Mouse (Mus musculus) intestine, embryonic 14.5 days (tissue): ENCODE results near the gene Krcc1. TPM values are rescaled to one million over a fixed set of nuclear protein-coding genes. Genes with fewer than 3 reads are reported as not detected.
A peak's percentile ranks its signal among the peaks of the same experiment; 100 is the strongest.

Source experiments
- ATAC-seq: fragments of 200-750 bp; cut with Nextera tagmentation; replicated peaks from 2 replicates; pipeline ENCODE4 v1.8.0; 2017; ENCODE audit warnings: low read depth, moderate number of reproducible peaks, moderate TSS enrichment, moderate library complexity; ENCODE audit not compliant: low FRiP score, low TSS enrichment
- DNase-seq: peaks from one replicate; pipeline ENCODE4 v3.0.0-alpha.2; 2018; ENCODE audit warnings: low spot score
- H3K27ac ChIP-seq: fragments of 300-500 bp; sonication (generic); 2 replicates; pipeline ENCODE4 v1.5.1; 2014; ENCODE audit warnings: low read depth, mild to moderate bottlenecking, control low read depth
- H3K27me3 ChIP-seq: fragments of 300-500 bp; sonication (generic); replicated peaks from 2 replicates; pipeline ENCODE4 v1.6.1; 2014; ENCODE audit warnings: low read length, control low read depth; ENCODE audit not compliant: control insufficient read depth, insufficient read depth
- H3K36me3 ChIP-seq: fragments of 300-500 bp; sonication (generic); 2 replicates; pipeline ENCODE4 v1.6.1; 2014; ENCODE audit warnings: low read length, control low read depth; ENCODE audit not compliant: control insufficient read depth, insufficient read depth
- H3K4me1 ChIP-seq: fragments of 300-500 bp; sonication (generic); replicated peaks from 2 replicates; pipeline ENCODE4 v1.6.1; 2014; ENCODE audit warnings: low read length, control low read depth, mixed read lengths; ENCODE audit not compliant: control insufficient read depth, insufficient read depth
- H3K4me2 ChIP-seq: fragments of 300-500 bp; sonication (generic); 2 replicates; pipeline ENCODE4 v1.6.1; 2014; ENCODE audit warnings: low read length
- H3K4me3 ChIP-seq: fragments of 300-500 bp; sonication (generic); 2 replicates; pipeline ENCODE4 v1.5.1; 2014; ENCODE audit warnings: low read depth, low read length, control low read depth, mixed read lengths
- H3K9ac ChIP-seq: fragments of 300-500 bp; sonication (generic); 2 replicates; pipeline ENCODE4 v1.6.1; 2014; ENCODE audit warnings: mild to moderate bottlenecking, low read length
- H3K9me3 ChIP-seq: fragments of 300-500 bp; sonication (generic); 2 replicates; pipeline ENCODE4 v1.6.1; 2016; ENCODE audit warnings: low read length, control low read depth; ENCODE audit not compliant: control insufficient read depth
- WGBS: fragments of 180-500 bp; shearing (Covaris S2); extraction: QIAGEN DNeasy Blood & Tissue Kit; methylation state at CpG from one replicate; pipeline ENCODE4 v1.1.7; 2014; 5-methylcytosine and 5-hydroxymethylcytosine counted together
- polyA plus RNA-seq: library from polyadenylated mRNA; unstranded; fragments of >200 nt; fragmentation: Nextera tagmentation; extraction: Ambion mirVana; gene quantifications from 2 replicates; pipeline ENCODE4 v1.2.1, GENCODE M21; 2014

Krcc1 gene
- polyA plus RNA-seq, 1 experiment from 2014 or later: 55.7 TPM

DNA sequence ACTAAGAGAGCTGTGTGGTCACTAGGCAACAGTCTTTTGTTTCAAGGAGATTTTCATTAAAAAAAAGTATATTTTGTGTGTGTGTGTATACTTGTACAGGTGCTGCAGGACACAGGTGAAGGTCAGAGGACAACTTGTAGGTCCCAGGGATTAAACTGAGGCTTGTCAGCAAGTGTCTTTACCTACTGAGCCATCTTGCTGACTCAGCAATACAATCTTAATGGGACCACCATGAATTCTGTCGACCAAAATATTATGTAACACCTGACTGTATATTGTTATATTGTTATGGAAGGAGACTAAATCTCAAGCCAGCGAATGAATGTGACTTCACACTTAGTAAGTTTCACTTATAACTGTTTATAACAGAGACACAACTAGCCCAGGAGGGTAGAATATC lies 26.6 kb downstream of the Krcc1 start:
- 66% methylated on average over 2 of the region's 2 CpGs for WGBS
- H3K4me1 ChIP-seq: no peaks in the 10 kb centered on the region
- no peaks in the 10 kb centered on the region for H3K36me3 ChIP-seq

GRCm38 (mm10) chr6:71298751-71299150 lies 27.3 kb downstream of the Krcc1 start:
- Histone ChIP-seq H3K9me3 (no peaks in the 10 kb centered on the region), H3K36me3 (no peaks in the 10 kb centered on the region), H3K27me3 (no peaks in the 10 kb centered on the region), H3K4me2 (no peak overlapping the region), H3K4me3 (no peak overlapping the region), H3K27ac (no peak overlapping the region), H3K4me1 (no peaks in the 10 kb centered on the region), H3K9ac (no peak overlapping the region)
- no peak for ATAC-seq
- DNase-seq: peak; percentile 59
- WGBS: 44% methylated on average over 3 of the region's 3 CpGs

More for the DNA sequence above, 26.6 kb downstream of the Krcc1 start:
- Histone ChIP-seq H3K9ac (no peak overlapping the region), H3K4me2 (no peak overlapping the region), H3K9me3 (no peaks in the 10 kb centered on the region), H3K27ac (no peak overlapping the region), H3K27me3 (no peaks in the 10 kb centered on the region), H3K4me3 (no peak overlapping the region)
- DNase-seq (no peak), ATAC-seq (no peak)

DNA sequence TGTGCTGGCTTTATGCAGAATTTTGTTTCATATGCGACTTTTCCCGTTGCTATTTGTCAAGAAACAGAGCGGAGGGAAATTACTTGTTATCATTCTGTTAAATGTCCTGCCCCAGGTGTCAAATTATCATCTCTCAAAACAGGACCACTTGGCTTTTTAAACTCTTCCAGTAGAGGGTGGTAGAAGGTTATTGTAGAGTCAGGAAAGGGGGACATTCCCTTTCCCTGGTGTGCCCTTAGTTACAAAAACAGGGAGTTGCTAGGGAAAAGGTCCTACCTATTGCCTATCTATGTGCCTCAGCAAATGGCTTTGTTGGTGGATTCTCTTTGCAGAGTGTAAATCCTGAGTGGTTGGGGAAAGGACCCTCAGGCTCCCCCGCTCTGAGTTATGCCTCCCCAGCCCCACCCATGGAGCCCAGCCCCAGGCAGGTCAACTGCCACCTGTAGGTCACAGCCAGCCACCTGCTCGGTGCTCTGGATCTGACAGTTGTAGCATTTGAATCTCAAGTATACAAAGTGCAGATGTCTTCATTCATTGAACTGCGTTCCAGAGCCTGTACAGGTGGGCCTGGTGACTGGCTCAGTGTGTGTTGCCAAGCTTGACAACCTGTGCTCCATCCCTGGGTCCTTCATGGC lies 30.7 kb downstream of the Krcc1 start:
- no peaks in the 10 kb centered on the region for H3K9me3 ChIP-seq
- no peaks in the 10 kb centered on the region for H3K27me3 ChIP-seq
- H3K4me3 ChIP-seq: no peak overlapping the region
- H3K27ac ChIP-seq: no peak overlapping the region
- ATAC-seq (no peak), DNase-seq (no peak)
- no peaks in the 10 kb centered on the region for H3K4me1 ChIP-seq
- 51% methylated on average over 6 of the region's 6 CpGs for WGBS
- H3K9ac ChIP-seq: no peak overlapping the region
- H3K4me2 ChIP-seq: no peak overlapping the region
- H3K36me3 ChIP-seq: no peaks in the 10 kb centered on the region

DNA sequence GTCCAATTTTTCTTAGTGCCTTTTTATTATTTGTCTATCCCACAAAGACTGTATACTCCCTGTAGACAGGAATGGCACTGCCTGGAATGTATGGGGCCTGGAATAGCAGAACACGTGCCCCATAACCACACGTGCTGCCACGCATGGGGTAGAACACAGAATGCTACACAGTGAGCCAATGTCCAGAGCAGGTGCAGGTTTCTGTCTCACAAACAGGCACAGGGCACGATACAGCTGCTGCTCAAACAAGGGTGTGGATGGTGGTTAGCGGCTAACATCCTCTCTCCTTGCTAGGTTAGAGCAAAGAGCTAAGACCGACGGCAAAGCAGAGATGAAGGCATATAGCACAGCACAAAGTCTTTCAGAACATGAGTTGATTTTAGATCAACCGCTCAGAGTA lies 36.0 kb downstream of the Krcc1 start:
- DNase-seq: no peak
- Histone ChIP-seq H3K9ac (no peak overlapping the region), H3K27me3 (no peaks in the 10 kb centered on the region), H3K36me3 (no peaks in the 10 kb centered on the region), H3K9me3 (no peaks in the 10 kb centered on the region), H3K4me1 (no peaks in the 10 kb centered on the region), H3K4me2 (no peak overlapping the region), H3K4me3 (no peak overlapping the region), H3K27ac (no peak overlapping the region)
- no peak for ATAC-seq
- WGBS: 86% methylated on average over 8 of the region's 8 CpGs

- no peaks in the 10 kb centered on the region for H3K36me3 ChIP-seq
- no peak within 1 kb of the TSS for H3K9ac ChIP-seq
- WGBS: 84% methylated on average over 3 of the region's 3 CpGs
- DNase-seq (no peak), ATAC-seq (no peak)
- H3K27me3 ChIP-seq: no peaks in the 10 kb centered on the region
- no peaks in the 10 kb centered on the region for H3K9me3 ChIP-seq
- no peak within 1 kb of the TSS for H3K27ac ChIP-seq
- no peak within 1 kb of the TSS for H3K4me3 ChIP-seq
- no peak within 1 kb of the TSS for H3K4me2 ChIP-seq
- H3K4me1 ChIP-seq: no peaks in the 10 kb centered on the region
Observed at GRCm38 (mm10) chr6:71321826-71322283, 50.4 kb downstream of the Krcc1 start, which contains the start of gene Smyd1. TSS of gene Smyd1 (minus strand) at chr6:71322233.

DNA sequence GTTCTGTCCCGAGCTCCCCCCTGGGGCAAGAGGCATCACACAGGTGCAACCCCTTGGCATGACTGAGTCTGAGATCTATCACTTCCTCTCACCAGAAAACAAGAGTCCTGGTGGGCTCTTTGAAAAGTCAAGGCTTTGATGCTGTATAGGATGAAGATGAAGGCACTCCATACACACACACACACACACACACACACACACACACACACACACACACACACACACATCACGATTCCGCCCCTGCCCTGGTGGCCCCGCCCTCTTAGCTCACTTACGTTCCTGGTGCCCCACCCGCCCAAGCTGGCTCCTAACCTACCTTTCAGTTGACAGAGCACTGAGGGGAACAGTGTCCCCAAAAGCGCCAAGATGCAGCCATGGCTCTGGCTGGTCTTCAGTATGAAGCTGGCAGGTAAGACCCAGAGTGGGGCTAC lies 51.0 kb downstream of the Krcc1 start, which contains the start of gene Cd8b1:
Cd8b1 (plus strand) TSS at position 298 of the 431 bp plus-strand sequence.
- no peaks in the 10 kb centered on the region for H3K4me1 ChIP-seq
- WGBS: 84% methylated on average over 7 of the region's 7 CpGs
- no peaks in the 10 kb centered on the region for H3K27me3 ChIP-seq
- H3K36me3 ChIP-seq: no peaks in the 10 kb centered on the region
- H3K4me2 ChIP-seq: no peak within 1 kb of the TSS
- H3K9me3 ChIP-seq: no peaks in the 10 kb centered on the region
- no peak for DNase-seq
- no peak for ATAC-seq
- no peak within 1 kb of the TSS for H3K4me3 ChIP-seq
- H3K27ac ChIP-seq: no peak within 1 kb of the TSS
- H3K9ac ChIP-seq: no peak within 1 kb of the TSS

- H3K4me2 ChIP-seq: no peak overlapping the region
- H3K27me3 ChIP-seq: no peaks in the 10 kb centered on the region
- WGBS: 89% methylated on average over 9 of the region's 9 CpGs
- no peak for DNase-seq
- H3K36me3 ChIP-seq: no peaks in the 10 kb centered on the region
- no peak for ATAC-seq
- no peak overlapping the region for H3K4me3 ChIP-seq
- H3K27ac ChIP-seq: no peak overlapping the region
- no peak overlapping the region for H3K9ac ChIP-seq
- H3K4me1 ChIP-seq: no peaks in the 10 kb centered on the region
- H3K9me3 ChIP-seq: no peaks in the 10 kb centered on the region
Observed at GRCm38 (mm10) chr6:71324816-71325215, 53.3 kb downstream of the Krcc1 start.

GRCm38 (mm10) chr6:71329881-71330280 lies 58.4 kb downstream of the Krcc1 start:
- no peak for ATAC-seq
- Histone ChIP-seq H3K27ac (no peak overlapping the region), H3K4me3 (no peak overlapping the region), H3K4me2 (no peak overlapping the region), H3K4me1 (no peaks in the 10 kb centered on the region), H3K9me3 (no peaks in the 10 kb centered on the region), H3K27me3 (no peaks in the 10 kb centered on the region), H3K36me3 (no peaks in the 10 kb centered on the region), H3K9ac (no peak overlapping the region)
- DNase-seq: no peak
- 84% methylated on average over 6 of the region's 6 CpGs for WGBS

- ATAC-seq (no peak), DNase-seq (no peak)
- Histone ChIP-seq H3K4me2 (no peak overlapping the region), H3K9me3 (no peaks in the 10 kb centered on the region), H3K9ac (no peak overlapping the region), H3K4me3 (no peak overlapping the region), H3K27me3 (no peaks in the 10 kb centered on the region), H3K36me3 (no peaks in the 10 kb centered on the region), H3K4me1 (no peaks in the 10 kb centered on the region), H3K27ac (no peak overlapping the region)
- 82% methylated on average over 7 of the region's 7 CpGs for WGBS
Observed at GRCm38 (mm10) chr6:71330486-71330885, 59.0 kb downstream of the Krcc1 start.
